Mouse (Mus musculus) embryonic facial prominence, embryonic 11.5 days (tissue): ENCODE results near the gene Fkbp10. TPM values are rescaled to one million over a fixed set of nuclear protein-coding genes. Genes with fewer than 3 reads are reported as not detected.
A peak's percentile ranks its signal among the peaks of the same experiment; 100 is the strongest.

Source experiments
- ATAC-seq: fragments of 200-750 bp; cut with Nextera tagmentation; replicated peaks from 2 replicates; pipeline ENCODE4 v1.8.0; 2017; ENCODE audit warnings: low read depth; ENCODE audit not compliant: insufficient number of reproducible peaks, low FRiP score, low TSS enrichment
- DNase-seq: peaks from one replicate; pipeline ENCODE4 v3.0.0-alpha.2; 2015; ENCODE audit warnings: low spot score
- H3K27ac ChIP-seq: fragments of 300-500 bp; sonication (generic); replicated peaks from 2 replicates; pipeline ENCODE4 v1.5.1; 2014; ENCODE audit warnings: mild to moderate bottlenecking, low read depth, low read length, control low read depth
- H3K27me3 ChIP-seq: fragments of 300-500 bp; sonication (generic); 2 replicates; pipeline ENCODE4 v1.6.1; 2014; ENCODE audit warnings: mild to moderate bottlenecking, low read length, moderate library complexity, mixed read lengths; ENCODE audit not compliant: control insufficient read depth, insufficient read depth
- H3K36me3 ChIP-seq: fragments of 300-500 bp; sonication (generic); replicated peaks from 2 replicates; pipeline ENCODE4 v1.6.1; 2014; ENCODE audit warnings: low read depth, mild to moderate bottlenecking, low read length, moderate library complexity, mixed read lengths; ENCODE audit not compliant: control insufficient read depth, insufficient read depth
- H3K4me1 ChIP-seq: fragments of 300-500 bp; sonication (generic); 2 replicates; pipeline ENCODE4 v1.6.1; 2014; ENCODE audit warnings: low read length, mixed read lengths; ENCODE audit not compliant: control insufficient read depth, insufficient read depth
- H3K4me2 ChIP-seq: fragments of 300-500 bp; sonication (generic); 2 replicates; pipeline ENCODE4 v1.6.1; 2014; ENCODE audit warnings: low read depth, mild to moderate bottlenecking, control low read depth, low read length, moderate library complexity
- H3K4me3 ChIP-seq: fragments of 300-500 bp; sonication (generic); 2 replicates; pipeline ENCODE4 v1.5.1; 2014; ENCODE audit warnings: low read depth, low read length, control low read depth
- H3K9ac ChIP-seq: fragments of 300-500 bp; sonication (generic); replicated peaks from 2 replicates; pipeline ENCODE4 v1.6.1; 2014; ENCODE audit warnings: mild to moderate bottlenecking, control low read depth, low read length
- H3K9me3 ChIP-seq: fragments of 300-500 bp; sonication (generic); replicated peaks from 2 replicates; pipeline ENCODE4 v1.6.1; 2016; ENCODE audit warnings: mild to moderate bottlenecking, low read length, inconsistent platforms, mixed read lengths; ENCODE audit not compliant: control insufficient read depth
- WGBS: fragments of 180-500 bp; shearing (Covaris S2); extraction: QIAGEN DNeasy Blood & Tissue Kit; methylation state at CpG from one replicate; pipeline ENCODE4 v1.1.7; 2014; 5-methylcytosine and 5-hydroxymethylcytosine counted together
- polyA plus RNA-seq: library from polyadenylated mRNA; unstranded; fragments of >200 nt; fragmentation: Nextera tagmentation; extraction: Ambion mirVana; gene quantifications from 2 replicates; pipeline ENCODE4 v1.2.1, GENCODE M21; 2014

Gene Fkbp10
- polyA plus RNA-seq, 1 experiment from 2014 or later, result 60.0 TPM

GRCm38 (mm10) chr11:100395200-100395599 is 20.3 kb upstream of the Fkbp10 start:
- no peak for DNase-seq
- peaks cover 4% of the 10 kb centered on the region; the same call in 1 of the 2 replicates for H3K4me1 ChIP-seq
- no peak overlapping the region; the same call in 1 of the 2 replicates for H3K9ac ChIP-seq
- WGBS, result 25% methylated on average over 11 of the region's 11 CpGs
- no peaks in the 10 kb centered on the region for H3K36me3 ChIP-seq
- H3K27me3 ChIP-seq, result peaks cover 2% of the 10 kb centered on the region; the same call in 1 of the 2 replicates
- no peak overlapping the region for H3K4me2 ChIP-seq
- no peak overlapping the region for H3K27ac ChIP-seq
- no peak overlapping the region for H3K4me3 ChIP-seq
- ATAC-seq, result no peak
- no peaks in the 10 kb centered on the region for H3K9me3 ChIP-seq

- Histone ChIP-seq H3K9me3 (no peaks in the 10 kb centered on the region), H3K4me2 (peak overlapping the region; percentile 78), H3K9ac (peak overlapping the region; percentile 22; the same call in 1 of the 2 replicates), H3K27ac (no peak overlapping the region; the same call in 1 of the 2 replicates), H3K27me3 (peaks cover 2% of the 10 kb centered on the region; the same call in 1 of the 2 replicates), H3K4me1 (peaks cover 4% of the 10 kb centered on the region; the same call in 1 of the 2 replicates), H3K4me3 (peak overlapping the region; percentile 66), H3K36me3 (no peaks in the 10 kb centered on the region)
- peak; percentile 30 for DNase-seq
- 31% methylated on average over 16 of the region's 17 CpGs for WGBS
- no peak for ATAC-seq
These were observed 19.5 kb upstream of the Fkbp10 start for GRCm38 (mm10) chr11:100395861-100396631.

DNA sequence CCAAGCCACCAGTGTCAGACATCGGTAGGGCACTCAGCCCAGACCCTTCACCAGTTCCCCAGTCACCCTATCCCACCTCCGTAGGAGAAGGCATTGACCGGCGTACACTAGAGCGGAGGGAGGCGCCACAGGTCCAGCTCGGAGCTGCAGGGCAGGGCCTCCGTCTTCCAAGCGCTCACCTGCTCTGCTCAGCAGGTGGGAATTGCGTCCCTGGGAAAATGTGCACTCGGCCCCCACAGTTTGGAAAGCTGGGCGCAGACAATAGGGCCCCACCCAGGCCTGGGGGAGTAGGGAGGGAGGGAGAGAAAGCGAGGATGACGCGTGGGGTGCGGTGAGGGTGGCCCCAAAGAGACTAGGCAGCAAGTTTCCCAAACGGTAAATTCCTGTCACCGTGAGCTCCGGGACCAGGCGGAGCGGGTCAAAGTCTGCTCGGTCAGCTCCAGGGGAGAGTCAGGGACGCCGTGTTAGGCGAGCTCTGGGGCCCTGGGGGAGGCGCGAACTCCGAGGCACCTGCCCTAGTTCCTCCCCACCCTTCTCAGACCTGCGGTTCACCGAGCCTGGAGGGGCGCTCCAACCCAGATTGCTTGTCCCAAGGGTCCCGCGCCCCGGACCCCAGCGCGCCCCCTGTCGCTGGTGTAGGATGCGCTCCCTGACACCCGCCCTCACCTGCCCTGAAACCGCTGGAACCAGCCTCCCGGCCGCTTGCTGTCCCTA is 18.5 kb upstream of the Fkbp10 start:
- Histone ChIP-seq H3K27ac (0 out of 2 replicates have a peak overlapping the region, but pooled peaks have one; percentile 1), H3K4me3 (peak overlapping the region; percentile 66), H3K36me3 (no peaks in the 10 kb centered on the region), H3K4me2 (peak overlapping the region; percentile 78), H3K4me1 (peaks cover 4% of the 10 kb centered on the region; the same call in 1 of the 2 replicates), H3K27me3 (peaks cover 2% of the 10 kb centered on the region; the same call in 1 of the 2 replicates), H3K9me3 (no peaks in the 10 kb centered on the region), H3K9ac (peak overlapping the region; percentile 73)
- DNase-seq (no peak), ATAC-seq (no peak)
- WGBS, result 4% methylated on average over 42 of the region's 42 CpGs

DNA sequence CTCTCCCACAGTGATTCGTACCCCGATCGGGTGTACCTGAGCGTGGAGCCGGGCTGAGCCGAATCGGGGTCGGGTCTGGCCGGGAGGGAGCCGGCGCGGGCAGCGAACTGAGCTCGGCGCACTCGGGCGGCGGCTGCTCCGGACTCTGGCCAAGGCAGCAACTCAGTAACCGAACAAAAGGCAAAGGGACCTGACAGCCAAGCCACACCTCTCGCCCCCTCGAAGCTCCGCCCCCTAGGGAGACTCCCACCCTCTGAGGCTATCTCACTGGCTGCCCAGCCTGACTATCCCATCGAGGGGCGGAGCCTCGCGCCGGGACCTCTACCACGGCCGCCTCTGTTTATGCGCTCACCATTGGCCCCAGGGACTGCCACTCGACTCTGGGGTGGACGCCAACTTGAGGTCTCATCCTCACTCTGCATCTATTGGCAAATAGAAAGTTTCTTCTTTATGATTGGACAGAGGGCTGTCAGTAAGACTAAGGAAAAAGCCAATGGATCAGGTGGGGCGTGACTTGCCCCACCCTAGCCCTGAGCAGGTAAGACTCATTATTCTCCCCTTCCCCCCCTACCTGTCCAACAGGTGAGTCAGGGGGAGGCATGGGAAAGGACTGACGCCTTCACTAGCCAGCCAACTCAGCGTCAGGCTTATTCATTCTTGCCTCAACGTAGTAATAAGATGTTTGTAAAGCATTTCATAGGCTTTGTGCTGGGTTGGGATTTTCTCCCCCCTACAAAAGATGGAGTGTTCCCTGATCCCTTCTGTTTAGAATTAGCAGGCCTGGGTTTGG is 17.7 kb upstream of the Fkbp10 start, which contains the start of gene Jup:
Gene Jup, minus strand, starts transcription at position 164 of the 790 bp plus-strand sequence.
- Histone ChIP-seq H3K9me3 (no peaks in the 10 kb centered on the region), H3K27ac (0 out of 2 replicates have a peak within 1 kb of the TSS, but pooled peaks have one; percentile 1), H3K4me1 (peaks cover 4% of the 10 kb centered on the region; the same call in 1 of the 2 replicates), H3K27me3 (peaks cover 2% of the 10 kb centered on the region; the same call in 1 of the 2 replicates), H3K36me3 (no peaks in the 10 kb centered on the region), H3K4me2 (peak within 1 kb of the TSS; percentile 78), H3K9ac (peak within 1 kb of the TSS; percentile 73), H3K4me3 (peak within 1 kb of the TSS; percentile 66)
- DNase-seq (peak; percentile 98), ATAC-seq (peak; percentile 98)
- 1% methylated on average over 36 of the region's 37 CpGs for WGBS

DNA sequence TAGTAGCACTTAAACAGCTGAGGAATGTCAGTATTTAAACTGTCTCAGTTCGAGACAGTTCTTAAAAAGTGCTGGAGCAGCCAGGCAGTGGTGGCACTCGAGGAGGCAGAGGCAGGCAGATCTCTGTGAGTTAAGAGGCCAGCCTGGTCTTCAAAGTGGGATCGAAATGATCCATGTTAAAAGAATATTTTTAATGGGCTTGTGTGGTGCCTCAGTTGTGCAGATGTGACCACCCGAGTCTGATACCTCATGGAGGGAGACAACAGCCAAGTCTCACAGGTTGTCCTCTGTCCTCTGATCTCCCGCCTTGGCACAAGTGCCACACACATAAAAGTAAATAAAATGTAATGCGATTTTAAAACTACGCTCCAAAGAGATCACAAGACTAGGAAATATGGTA is 17.0 kb upstream of the Fkbp10 start:
- WGBS, result 93% methylated on average over 7 of the region's 7 CpGs
- H3K36me3 ChIP-seq, result no peaks in the 10 kb centered on the region
- no peak overlapping the region for H3K4me2 ChIP-seq
- H3K9ac ChIP-seq, result no peak overlapping the region
- H3K9me3 ChIP-seq, result no peaks in the 10 kb centered on the region
- H3K27ac ChIP-seq, result no peak overlapping the region
- DNase-seq, result no peak
- H3K4me3 ChIP-seq, result no peak overlapping the region
- peaks cover 4% of the 10 kb centered on the region; the same call in 1 of the 2 replicates for H3K4me1 ChIP-seq
- peaks cover 2% of the 10 kb centered on the region; the same call in 1 of the 2 replicates for H3K27me3 ChIP-seq
- no peak for ATAC-seq

GRCm38 (mm10) chr11:100399320-100399719 is 16.2 kb upstream of the Fkbp10 start:
- Histone ChIP-seq H3K36me3 (no peaks in the 10 kb centered on the region), H3K4me3 (no peak overlapping the region), H3K4me1 (peaks cover 4% of the 10 kb centered on the region; the same call in 1 of the 2 replicates), H3K9ac (no peak overlapping the region), H3K27ac (no peak overlapping the region), H3K27me3 (peaks cover 2% of the 10 kb centered on the region; the same call in 1 of the 2 replicates), H3K9me3 (no peaks in the 10 kb centered on the region), H3K4me2 (no peak overlapping the region)
- no peak for DNase-seq
- no peak for ATAC-seq
- 78% methylated on average over 9 of the region's 9 CpGs for WGBS

DNA sequence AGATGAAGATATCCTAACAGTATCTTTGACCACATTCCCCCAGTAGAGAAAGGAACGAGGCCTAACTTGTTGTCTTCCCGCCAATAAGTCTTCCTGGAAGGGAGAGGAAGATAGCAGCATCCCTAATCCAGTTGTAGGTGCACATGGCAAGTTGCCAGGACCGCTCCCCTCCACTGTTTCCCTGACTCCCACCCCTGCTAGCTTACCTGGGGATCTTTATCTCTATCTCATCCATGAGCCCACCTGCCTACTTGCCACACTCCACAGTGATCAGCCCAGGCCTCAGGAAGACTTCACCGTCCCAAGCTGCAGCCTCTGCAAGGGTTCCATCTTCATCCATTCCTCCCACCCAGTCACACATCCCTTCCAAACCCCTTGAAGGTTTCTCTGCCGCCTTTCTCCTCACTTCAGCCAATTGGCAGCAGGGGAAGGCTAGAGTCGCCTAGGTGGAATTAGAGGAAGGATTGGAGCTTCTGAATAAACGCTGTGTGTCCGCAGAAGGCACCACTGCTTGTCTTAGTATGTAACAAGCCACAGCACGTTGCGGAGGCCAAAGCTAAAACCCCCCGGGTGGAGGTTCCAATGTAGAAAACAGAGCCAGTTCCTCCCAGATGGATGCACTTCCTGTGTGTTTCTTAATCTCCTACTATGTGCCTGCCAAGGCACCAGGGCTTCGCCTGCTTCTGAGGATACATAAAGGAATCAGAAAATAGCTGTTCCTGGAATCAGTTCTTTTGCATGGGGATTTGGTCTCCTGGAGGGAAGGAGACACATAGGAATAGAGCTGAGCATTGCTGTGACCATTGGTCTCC is 15.6 kb upstream of the Fkbp10 start:
- Histone ChIP-seq H3K9me3 (no peaks in the 10 kb centered on the region), H3K4me1 (peaks cover 3% of the 10 kb centered on the region; the same call in 1 of the 2 replicates), H3K9ac (no peak overlapping the region), H3K4me3 (no peak overlapping the region), H3K36me3 (no peaks in the 10 kb centered on the region), H3K4me2 (no peak overlapping the region), H3K27me3 (peaks cover 2% of the 10 kb centered on the region; the same call in 1 of the 2 replicates), H3K27ac (no peak overlapping the region)
- 79% methylated on average over 12 of the region's 12 CpGs for WGBS
- no peak for ATAC-seq
- DNase-seq, result no peak
